Mouse (Mus musculus) stomach, postnatal 0 days (tissue): Measurements from ENCODE around the gene Gnmt. TPM values are rescaled to one million over a fixed set of nuclear protein-coding genes. Genes with fewer than 3 reads are reported as not detected.

Experiments used
- ATAC-seq: fragments of 200-750 bp; cut with Nextera tagmentation; 2 replicates; pipeline ENCODE4 v1.8.0; 2017; ENCODE audit not compliant: low FRiP score, low TSS enrichment
- DNase-seq: peaks from one replicate; pipeline ENCODE4 v3.0.0-alpha.2; 2016; ENCODE audit warnings: low spot score
- H3K27ac ChIP-seq: fragments of 300-500 bp; sonication (generic); replicated peaks from 2 replicates; pipeline ENCODE4 v1.5.1; 2014; ENCODE audit warnings: mild to moderate bottlenecking, control low read depth
- H3K27me3 ChIP-seq: fragments of 300-500 bp; sonication (generic); 2 replicates; pipeline ENCODE4 v1.6.1; 2014; ENCODE audit warnings: low read length; ENCODE audit not compliant: control insufficient read depth, insufficient read depth
- H3K36me3 ChIP-seq: fragments of 300-500 bp; sonication (generic); 2 replicates; pipeline ENCODE4 v1.6.1; 2014; ENCODE audit warnings: low read length, mixed read lengths; ENCODE audit not compliant: control insufficient read depth, insufficient read depth
- H3K4me1 ChIP-seq: fragments of 300-500 bp; sonication (generic); replicated peaks from 2 replicates; pipeline ENCODE4 v1.6.1; 2014; ENCODE audit warnings: antibody characterized with exemption; ENCODE audit not compliant: control insufficient read depth, insufficient read depth
- H3K4me2 ChIP-seq: fragments of 300-500 bp; sonication (generic); replicated peaks from 2 replicates; pipeline ENCODE4 v1.6.1; 2014; ENCODE audit warnings: low read depth, mild to moderate bottlenecking, control low read depth, moderate library complexity
- H3K4me3 ChIP-seq: fragments of 300-500 bp; sonication (generic); 2 replicates; pipeline ENCODE4 v1.5.1; 2014; ENCODE audit warnings: low read depth, low read length, control low read depth
- H3K9ac ChIP-seq: fragments of 300-500 bp; sonication (generic); 2 replicates; pipeline ENCODE4 v1.6.1; 2014; ENCODE audit warnings: mild to moderate bottlenecking, low read length, control low read depth, mixed read lengths
- H3K9me3 ChIP-seq: fragments of 300-500 bp; sonication (generic); 2 replicates; pipeline ENCODE4 v1.6.1; 2016; ENCODE audit warnings: low read length; ENCODE audit not compliant: control insufficient read depth
- CTCF ChIP-seq: IDR thresholded peaks from 2 replicates; pipeline ENCODE4 v1.5.1; 2016; ENCODE audit warnings: antibody characterized with exemption, low read depth, mild to moderate bottlenecking, moderate library complexity
- EP300 ChIP-seq: optimal IDR thresholded peaks from 2 replicates; pipeline ENCODE3; 2016; ENCODE audit warnings: antibody characterized with exemption
- whole genome bisulfite sequencing: fragments of 180-500 bp; shearing (Covaris S2); extraction: QIAGEN DNeasy Blood & Tissue Kit; methylation state at CpG from one replicate; pipeline ENCODE4 v1.1.7; 2014; 5-methylcytosine and 5-hydroxymethylcytosine counted together
- polyA plus RNA-seq: library from polyadenylated mRNA; unstranded; fragments of >200 nt; fragmentation: Nextera tagmentation; extraction: Ambion mirVana; gene quantifications from 2 replicates; pipeline ENCODE4 v1.2.1, GENCODE M21; 2015

The Gnmt gene
- polyA plus RNA-seq, 1 experiment from 2014 or later: 2.1 TPM

GRCm38 (mm10) chr17:46699912-46700311 lies 29.1 kb downstream of the Gnmt start:
- DNase-seq: no peak
- H3K27ac ChIP-seq: no peak overlapping the region
- H3K9me3 ChIP-seq: no peaks in the 10 kb centered on the region
- H3K36me3 ChIP-seq: no peaks in the 10 kb centered on the region; the same call in 1 of the 2 replicates
- TF ChIP-seq CTCF: no peak
- TF ChIP-seq EP300: no peak
- no peak overlapping the region for H3K9ac ChIP-seq
- H3K27me3 ChIP-seq: no peaks in the 10 kb centered on the region
- 81% methylated on average over 3 of the region's 3 CpGs for WGBS
- no peak for ATAC-seq
- peaks cover 5% of the 10 kb centered on the region; the same call in 1 of the 2 replicates for H3K4me1 ChIP-seq
- no peak overlapping the region for H3K4me2 ChIP-seq
- no peak overlapping the region for H3K4me3 ChIP-seq

- Histone ChIP-seq H3K9ac (no peak overlapping the region), H3K4me3 (no peak overlapping the region), H3K9me3 (no peaks in the 10 kb centered on the region), H3K27ac (no peak overlapping the region), H3K27me3 (no peaks in the 10 kb centered on the region), H3K4me2 (no peak overlapping the region), H3K36me3 (no peaks in the 10 kb centered on the region; the same call in 1 of the 2 replicates), H3K4me1 (peaks cover 5% of the 10 kb centered on the region; the same call in 1 of the 2 replicates)
- no peak for DNase-seq
- no peak for ATAC-seq
- no peak for TF ChIP-seq EP300
- TF ChIP-seq CTCF: no peak
- WGBS: 66% methylated on average over 5 of the region's 5 CpGs
These were observed 29.7 kb downstream of the Gnmt start for GRCm38 (mm10) chr17:46699245-46699644.

DNA sequence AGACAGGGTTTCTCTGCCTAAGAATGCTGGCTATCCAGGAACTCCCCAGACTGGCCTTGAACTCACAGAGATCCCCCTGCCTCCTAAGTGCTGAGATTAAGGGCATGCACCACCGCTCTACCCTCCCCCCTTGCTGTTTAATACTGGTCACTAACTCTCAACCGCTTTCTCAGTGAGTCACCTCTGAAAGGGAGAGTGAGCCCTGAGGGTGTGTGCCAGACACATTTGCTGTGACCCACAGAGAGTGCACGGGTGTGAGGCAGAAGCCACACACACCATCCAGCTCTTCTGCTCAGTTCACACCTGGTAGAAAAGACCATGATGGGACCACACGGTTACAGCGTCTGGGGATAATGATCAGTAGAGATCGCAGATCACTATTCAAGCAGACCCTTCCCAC lies 30.5 kb downstream of the Gnmt start:
- no peak for TF ChIP-seq EP300
- no peak for TF ChIP-seq CTCF
- DNase-seq (no peak), ATAC-seq (peak; percentile 72)

DNA sequence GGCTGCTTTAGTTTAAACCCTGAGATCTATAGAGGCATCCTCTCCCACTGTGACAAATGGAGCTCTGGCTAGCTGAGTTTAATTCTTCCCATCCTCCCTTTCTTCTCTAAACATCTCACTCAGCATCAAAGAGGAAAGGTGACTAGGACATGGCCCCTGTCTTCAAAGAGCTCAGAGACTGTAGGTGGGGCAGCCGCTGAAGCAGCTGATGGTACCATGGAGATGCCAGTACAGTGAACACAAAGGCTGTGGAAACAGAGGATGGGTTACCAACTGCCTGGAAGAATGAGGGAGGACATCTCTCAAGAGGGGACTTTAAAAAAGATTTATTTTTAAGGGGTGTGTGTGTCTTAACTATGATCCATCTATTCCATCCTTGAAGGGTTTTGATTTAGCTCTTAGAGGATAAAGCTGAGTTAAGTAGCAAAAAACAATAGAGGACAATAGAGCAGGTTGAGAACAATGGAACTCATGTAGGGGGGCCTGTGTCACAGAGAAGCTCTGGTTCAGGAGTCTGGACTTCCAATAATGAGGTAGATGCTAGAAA lies 34.4 kb downstream of the Gnmt start:
- 81% methylated on average over 1 of the region's 1 CpGs for WGBS
- no peak overlapping the region for H3K9ac ChIP-seq
- no peak overlapping the region for H3K27ac ChIP-seq
- DNase-seq (no peak), ATAC-seq (no peak)
- no peaks in the 10 kb centered on the region for H3K9me3 ChIP-seq
- no peaks in the 10 kb centered on the region for H3K27me3 ChIP-seq
- 0 out of 2 replicates have a peak, but pooled peaks cover 2% of the 10 kb centered on the region for H3K36me3 ChIP-seq
- H3K4me1 ChIP-seq: no peaks in the 10 kb centered on the region
- H3K4me3 ChIP-seq: no peak overlapping the region
- no peak overlapping the region for H3K4me2 ChIP-seq
- TF ChIP-seq EP300 (no peak), CTCF (no peak)

More for the DNA sequence above, 30.5 kb downstream of the Gnmt start:
- H3K9ac ChIP-seq: no peak overlapping the region
- H3K27me3 ChIP-seq: no peaks in the 10 kb centered on the region
- WGBS: 78% methylated on average over 6 of the region's 6 CpGs
- H3K9me3 ChIP-seq: no peaks in the 10 kb centered on the region
- H3K4me1 ChIP-seq: peaks cover 5% of the 10 kb centered on the region; the same call in 1 of the 2 replicates
- no peak overlapping the region for H3K27ac ChIP-seq
- no peaks in the 10 kb centered on the region; the same call in 1 of the 2 replicates for H3K36me3 ChIP-seq
- no peak overlapping the region for H3K4me2 ChIP-seq
- H3K4me3 ChIP-seq: no peak overlapping the region

GRCm38 (mm10) chr17:46691390-46691789 lies 37.6 kb downstream of the Gnmt start:
- TF ChIP-seq EP300 (no peak), CTCF (no peak)
- Histone ChIP-seq H3K4me3 (no peak overlapping the region), H3K36me3 (peaks cover 11% of the 10 kb centered on the region; the same call in 1 of the 2 replicates), H3K4me2 (no peak overlapping the region), H3K9me3 (no peaks in the 10 kb centered on the region), H3K4me1 (no peaks in the 10 kb centered on the region), H3K27ac (no peak overlapping the region), H3K9ac (no peak overlapping the region), H3K27me3 (no peaks in the 10 kb centered on the region)
- DNase-seq (no peak), ATAC-seq (peak; percentile 81)
- WGBS: 59% methylated on average over 2 of the region's 2 CpGs

- DNase-seq: no peak
- no peak overlapping the region for H3K27ac ChIP-seq
- 85% methylated on average over 12 of the region's 12 CpGs for WGBS
- H3K36me3 ChIP-seq: peaks cover 18% of the 10 kb centered on the region
- no peak overlapping the region for H3K4me2 ChIP-seq
- no peaks in the 10 kb centered on the region for H3K27me3 ChIP-seq
- no peaks in the 10 kb centered on the region for H3K9me3 ChIP-seq
- H3K4me3 ChIP-seq: no peak overlapping the region
- ATAC-seq: peak; percentile 26; the same call in 1 of the 2 replicates
- TF ChIP-seq EP300 (no peak), CTCF (no peak)
- H3K4me1 ChIP-seq: no peaks in the 10 kb centered on the region
- no peak overlapping the region for H3K9ac ChIP-seq
These were observed 38.3 kb downstream of the Gnmt start for GRCm38 (mm10) chr17:46690665-46691064.
